Mouse (Mus musculus) liver, adult 2 months (tissue): ENCODE results near the gene Cybb. TPM values are rescaled to one million over a fixed set of nuclear protein-coding genes. Genes with fewer than 3 reads are reported as not detected.
A peak's percentile ranks its signal among the peaks of the same experiment; 100 is the strongest.

Source experiments
- DNase-seq: peaks from one replicate; pipeline ENCODE4 v3.0.0-alpha.2; 2011; ENCODE audit warnings: low read depth, low spot score; ENCODE audit errors: extremely low read depth
- H3K27ac ChIP-seq: fragments of 200-500 bp; replicated peaks from 2 replicates; pipeline ENCODE4 v1.5.1; 2012; ENCODE audit warnings: low read depth, mild to moderate bottlenecking, control low read depth, inconsistent platforms, low read length; ENCODE audit not compliant: insufficient read depth
- H3K27me3 ChIP-seq: fragments of 200-500 bp; 2 replicates; pipeline ENCODE4 v1.6.1; 2012; ENCODE audit warnings: mild to moderate bottlenecking, moderate library complexity, low read length, inconsistent platforms; ENCODE audit not compliant: control insufficient read depth, insufficient read depth
- H3K36me3 ChIP-seq: fragments of 200-500 bp; 2 replicates; pipeline ENCODE4 v1.6.1; 2012; ENCODE audit warnings: low read length, inconsistent platforms; ENCODE audit not compliant: control insufficient read depth, insufficient read depth
- H3K4me1 ChIP-seq: fragments of 200-500 bp; 2 replicates; pipeline ENCODE4 v1.6.1; 2011; ENCODE audit warnings: low read length; ENCODE audit not compliant: control insufficient read depth, insufficient read depth
- H3K4me3 ChIP-seq: fragments of 200-500 bp; 2 replicates; pipeline ENCODE4 v1.5.1; 2011; ENCODE audit warnings: low read depth, mild to moderate bottlenecking, control low read depth, low read length, moderate library complexity; ENCODE audit not compliant: insufficient read depth
- H3K79me2 ChIP-seq: fragments of 200-500 bp; 2 replicates; pipeline ENCODE4 v1.6.1; 2012; ENCODE audit warnings: inconsistent platforms, mild to moderate bottlenecking, low read length, moderate library complexity; ENCODE audit not compliant: control insufficient read depth, insufficient read depth
- H3K9ac ChIP-seq: fragments of 200-500 bp; 2 replicates; pipeline ENCODE4 v1.6.1; 2012; ENCODE audit warnings: low read depth, mild to moderate bottlenecking, control low read depth, inconsistent platforms, low read length
- CTCF ChIP-seq: fragments of 200-500 bp; IDR thresholded peaks from 2 replicates; pipeline ENCODE4 v1.5.1; 2011; ENCODE audit warnings: low read depth, low read length, control low read depth
- POLR2A ChIP-seq: fragments of 200-500 bp; IDR thresholded peaks from 2 replicates; pipeline ENCODE4 v1.6.1; 2011; ENCODE audit warnings: low read length, control low read depth; ENCODE audit not compliant: insufficient read depth; ENCODE audit errors: extremely low read depth
- WGBS: fragments of 180-500 bp; shearing (Covaris S2); methylation state at CpG from one replicate; pipeline ENCODE4 v1.1.7; 2018; 5-methylcytosine and 5-hydroxymethylcytosine counted together
- polyA plus RNA-seq: library from polyadenylated mRNA; depleted of rRNA; stranded (reverse); fragments of >200 nt; gene quantifications from 2 replicates; pipeline ENCODE4 v1.2.3, GENCODE M21; 2012
- total RNA-seq: library from RNA; depleted of rRNA; stranded (reverse); fragments of >200 nt; gene quantifications from 2 replicates; pipeline ENCODE4 v1.2.3, GENCODE M21; 2014

Gene Cybb
- total and polyA plus RNA-seq, 2 experiments = 1.3 to 10.4 TPM

DNA sequence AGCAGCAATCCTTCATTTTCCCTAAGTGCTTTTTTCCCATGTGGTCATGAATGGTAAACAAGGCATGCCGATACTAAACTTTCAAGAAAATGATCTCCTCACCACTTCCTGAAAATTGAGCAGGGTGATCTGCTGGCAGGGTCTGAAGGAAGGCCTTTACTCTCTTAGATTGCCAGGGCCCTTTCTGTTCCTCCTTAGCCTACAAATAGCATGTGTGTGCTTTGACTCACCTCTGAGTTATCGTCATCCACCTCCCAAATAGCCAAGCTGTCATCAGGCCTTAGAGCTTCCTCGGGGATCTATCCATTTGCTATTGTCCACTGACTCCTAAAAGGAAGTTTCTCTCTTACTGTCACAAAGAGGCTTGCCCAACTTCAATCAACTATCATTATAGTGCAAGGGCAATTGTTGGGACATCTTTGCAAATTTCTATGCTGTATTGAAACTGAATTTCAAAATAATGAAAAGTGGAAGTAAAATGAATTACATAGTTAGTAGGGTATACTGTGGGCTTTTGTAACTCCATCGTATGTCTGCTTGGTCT, 27.1 kb downstream of the Cybb start:
- Histone ChIP-seq H3K4me1 (no peaks in the 10 kb centered on the region), H3K4me3 (no peak overlapping the region), H3K79me2 (no peaks in the 10 kb centered on the region), H3K9ac (no peak overlapping the region), H3K36me3 (no peaks in the 10 kb centered on the region), H3K27ac (no peak overlapping the region), H3K27me3 (no peaks in the 10 kb centered on the region)
- WGBS = 87% methylated on average over 4 of the region's 4 CpGs
- no peak for DNase-seq
- TF ChIP-seq POLR2A (no peak), CTCF (no peak)

DNA sequence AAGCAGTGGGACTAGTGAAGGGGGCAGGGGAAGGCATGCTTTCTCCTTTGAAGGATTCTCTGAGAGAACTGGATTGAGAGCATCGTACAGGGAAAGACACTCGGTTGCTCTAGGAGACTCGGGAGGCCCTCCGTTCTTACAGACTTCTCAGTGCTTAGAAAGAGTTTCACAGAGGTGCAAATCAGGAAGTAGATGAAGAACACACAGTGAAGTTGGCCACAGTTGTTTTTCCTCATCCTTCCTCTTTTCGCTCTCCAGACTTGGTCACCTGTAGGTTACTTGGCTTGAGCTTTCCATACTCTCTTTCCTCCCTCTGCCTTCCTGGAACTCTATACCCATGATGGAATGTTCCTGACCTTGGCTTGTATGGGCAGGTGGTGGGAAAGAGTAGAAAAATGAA, 35.2 kb downstream of the Cybb start:
- H3K4me1 ChIP-seq = no peaks in the 10 kb centered on the region
- H3K9ac ChIP-seq = no peak overlapping the region
- 84% methylated on average over 5 of the region's 5 CpGs for WGBS
- no peaks in the 10 kb centered on the region for H3K27me3 ChIP-seq
- no peaks in the 10 kb centered on the region for H3K36me3 ChIP-seq
- TF ChIP-seq CTCF (no peak), POLR2A (no peak)
- no peak for DNase-seq
- H3K79me2 ChIP-seq = no peaks in the 10 kb centered on the region
- H3K4me3 ChIP-seq = no peak overlapping the region
- no peak overlapping the region for H3K27ac ChIP-seq

DNA sequence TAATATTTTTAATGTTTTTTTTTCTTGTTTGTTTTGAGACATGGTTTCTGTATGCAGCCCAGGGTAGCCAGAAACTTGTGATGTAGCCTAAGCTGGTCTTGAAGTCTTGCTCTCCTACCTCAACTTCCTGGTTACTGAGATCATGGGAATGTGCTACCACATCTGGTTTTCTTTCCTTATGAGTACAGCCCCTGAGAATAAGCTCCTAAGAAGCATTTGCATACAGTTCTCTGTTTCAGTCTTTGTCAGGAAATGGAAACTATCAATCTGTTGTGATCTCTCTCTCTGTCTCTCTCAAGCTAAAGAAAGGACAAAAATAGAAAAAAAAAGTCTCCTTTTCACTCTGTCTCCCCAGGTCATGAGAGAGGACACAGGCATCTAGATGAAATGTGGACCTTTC, 40.3 kb downstream of the Cybb start:
- no peak overlapping the region for H3K27ac ChIP-seq
- no peaks in the 10 kb centered on the region for H3K4me1 ChIP-seq
- no peak for DNase-seq

DNA sequence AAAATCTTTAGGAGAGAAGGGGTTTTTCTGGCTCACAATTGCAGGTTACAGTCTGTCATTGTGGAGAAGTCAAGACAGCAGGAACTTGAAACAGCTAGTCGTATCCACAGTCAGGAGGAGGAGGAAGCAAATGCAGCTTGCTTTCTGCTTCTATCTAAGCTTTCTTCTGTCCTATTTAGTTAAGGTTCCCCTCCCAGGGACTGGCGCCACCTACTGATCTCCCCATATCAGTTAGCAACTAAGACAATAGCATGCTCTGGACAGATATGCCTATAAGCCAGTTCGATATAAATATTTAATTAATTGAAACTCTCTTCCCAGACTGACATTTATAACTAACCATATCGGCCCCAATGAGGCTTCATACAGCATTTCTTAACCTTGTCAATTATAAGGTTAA, 46.5 kb downstream of the Cybb start:
- Histone ChIP-seq H3K27ac (no peak overlapping the region), H3K4me1 (no peaks in the 10 kb centered on the region), H3K36me3 (no peaks in the 10 kb centered on the region), H3K4me3 (no peak overlapping the region), H3K9ac (no peak overlapping the region), H3K79me2 (no peaks in the 10 kb centered on the region), H3K27me3 (no peaks in the 10 kb centered on the region)
- peak; percentile 5 for DNase-seq
- 63% methylated on average over 4 of the region's 4 CpGs for WGBS
- TF ChIP-seq CTCF (peak; percentile 17; the same call in 1 of the 2 replicates), POLR2A (no peak)

More for the DNA sequence above, 40.3 kb downstream of the Cybb start:
- Histone ChIP-seq H3K79me2 (no peaks in the 10 kb centered on the region), H3K9ac (no peak overlapping the region), H3K27me3 (no peaks in the 10 kb centered on the region), H3K4me3 (no peak overlapping the region), H3K36me3 (no peaks in the 10 kb centered on the region)
- no peak for TF ChIP-seq POLR2A
- TF ChIP-seq CTCF = no peak

DNA sequence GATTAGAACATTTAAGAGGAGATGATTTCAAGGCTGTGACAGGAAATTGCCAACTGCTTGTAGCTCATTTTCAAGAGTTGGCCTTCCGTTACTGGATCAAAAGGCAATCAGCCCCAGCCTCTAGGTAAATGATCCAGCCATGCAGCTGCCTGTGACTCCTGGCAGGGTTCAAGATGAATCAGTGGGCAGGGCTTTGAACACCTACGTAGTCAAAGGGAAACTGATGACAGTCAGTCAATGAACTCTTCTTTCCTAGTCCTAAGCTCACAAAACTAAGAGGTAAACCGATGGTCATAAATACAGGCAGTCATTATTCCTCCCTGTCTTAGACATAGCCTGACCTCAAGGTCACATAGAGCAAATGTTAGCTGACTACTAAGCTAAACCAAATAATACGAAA, 47.0 kb downstream of the Cybb start:
- TF ChIP-seq CTCF (no peak), POLR2A (no peak)
- H3K4me3 ChIP-seq = no peak overlapping the region
- H3K4me1 ChIP-seq = no peaks in the 10 kb centered on the region
- no peak overlapping the region for H3K27ac ChIP-seq
- H3K27me3 ChIP-seq = no peaks in the 10 kb centered on the region
- no peaks in the 10 kb centered on the region for H3K79me2 ChIP-seq
- H3K36me3 ChIP-seq = no peaks in the 10 kb centered on the region
- 63% methylated on average over 4 of the region's 4 CpGs for WGBS
- DNase-seq = no peak
- H3K9ac ChIP-seq = no peak overlapping the region

DNA sequence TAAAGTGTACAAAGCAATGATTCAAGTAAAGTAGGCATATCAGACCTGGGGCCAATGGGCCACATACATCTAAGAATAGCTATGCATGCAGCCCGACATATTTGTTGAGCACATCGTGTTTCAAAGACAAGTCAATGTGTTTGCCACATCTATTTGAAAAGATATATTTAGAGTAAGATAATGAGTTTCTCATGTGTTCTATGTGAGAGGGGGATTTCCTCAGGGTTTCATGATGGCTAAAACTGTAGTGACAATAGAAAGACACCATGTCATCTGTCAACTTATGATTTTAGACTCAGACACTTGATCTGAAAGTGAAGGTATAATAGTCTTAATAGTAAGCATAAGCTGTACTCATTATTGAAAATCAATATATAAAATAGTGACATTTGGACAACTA, 48.3 kb downstream of the Cybb start:
- Histone ChIP-seq H3K27ac (no peak overlapping the region), H3K79me2 (no peaks in the 10 kb centered on the region), H3K9ac (no peak overlapping the region), H3K4me1 (no peaks in the 10 kb centered on the region), H3K27me3 (no peaks in the 10 kb centered on the region), H3K4me3 (no peak overlapping the region), H3K36me3 (no peaks in the 10 kb centered on the region)
- 94% methylated on average over 2 of the region's 2 CpGs for WGBS
- no peak for DNase-seq
- no peak for TF ChIP-seq POLR2A
- no peak for TF ChIP-seq CTCF
